Mouse (Mus musculus) bone marrow macrophage, adult 2 months (primary cell): ENCODE measurements at regions not wholly inside any gene's neighbourhood (a gene's known extent, or its start where the extent isn't known, plus 50 kb on each side); places are given as distances from the start of the nearest gene placed in this dataset.

Experiments
- H3K27ac ChIP-seq: 2 replicates; pipeline ENCODE4 v1.5.1; 2012; ENCODE audit warnings: low read depth, low read length; ENCODE audit not compliant: insufficient read depth
- H3K4me1 ChIP-seq: 2 replicates; pipeline ENCODE4 v1.6.1; 2012; ENCODE audit warnings: low read length; ENCODE audit not compliant: control insufficient read depth, insufficient read depth
- H3K4me3 ChIP-seq: 2 replicates; pipeline ENCODE4 v1.5.1; 2012; ENCODE audit warnings: mild to moderate bottlenecking, low read length, moderate library complexity; ENCODE audit not compliant: insufficient read depth
- CTCF ChIP-seq: IDR thresholded peaks from 2 replicates; pipeline ENCODE4 v1.5.1; 2012; ENCODE audit warnings: low read depth, mild to moderate bottlenecking, low read length, moderate library complexity
- POLR2A ChIP-seq: IDR thresholded peaks from 2 replicates; pipeline ENCODE4 v1.6.1; 2012; ENCODE audit warnings: mild to moderate bottlenecking, low read depth, low read length, borderline replicate concordance

DNA sequence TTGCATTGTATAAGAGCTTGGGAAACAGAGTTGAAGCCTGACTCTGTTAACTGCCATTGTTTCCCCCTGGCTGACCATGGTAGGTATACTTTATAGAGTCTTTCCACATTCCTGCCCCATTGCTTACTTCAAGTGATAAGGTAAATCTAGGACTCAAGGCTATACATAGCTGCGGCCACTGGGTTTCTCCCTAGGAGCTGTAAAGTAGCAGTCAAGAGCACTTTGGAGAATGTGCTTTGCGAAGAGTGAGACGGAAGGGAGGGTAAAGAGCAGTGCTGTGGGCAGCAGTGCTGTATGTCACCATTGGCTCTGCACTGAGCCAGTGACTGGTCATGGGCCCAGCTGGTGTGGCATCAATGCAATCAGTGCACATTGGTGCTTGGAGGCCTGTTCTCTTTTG is 240.1 kb downstream of the Rnd3 start:
- H3K4me1 ChIP-seq: no peaks in the 10 kb centered on the region
- H3K27ac ChIP-seq: no peak overlapping the region

DNA sequence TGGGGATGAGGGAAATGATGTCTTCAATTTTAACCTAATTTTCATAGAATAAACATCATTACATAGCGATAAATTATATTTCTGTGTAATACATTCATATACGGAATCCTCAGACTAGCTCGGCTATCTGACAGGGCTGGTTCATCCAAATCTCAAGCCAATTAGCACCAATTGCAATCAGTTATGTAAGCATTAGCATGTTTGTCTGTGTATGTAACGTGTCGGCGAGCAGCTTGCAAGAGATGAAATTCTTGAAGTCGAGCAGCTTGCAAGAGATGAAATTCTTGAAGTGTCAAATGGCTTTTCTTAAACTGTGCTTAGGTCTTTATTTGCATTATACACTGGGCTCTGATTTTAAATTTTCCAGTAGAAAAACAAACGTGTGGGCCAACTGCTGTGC is 246.2 kb downstream of the Rnd3 start:
- H3K27ac ChIP-seq: no peak overlapping the region
- H3K4me3 ChIP-seq: no peak overlapping the region
- no peaks in the 10 kb centered on the region for H3K4me1 ChIP-seq
- no peak for TF ChIP-seq CTCF
- no peak for TF ChIP-seq POLR2A

More for the DNA sequence above, 240.1 kb downstream of the Rnd3 start:
- H3K4me3 ChIP-seq: no peak overlapping the region
- TF ChIP-seq POLR2A (no peak), CTCF (no peak)

DNA sequence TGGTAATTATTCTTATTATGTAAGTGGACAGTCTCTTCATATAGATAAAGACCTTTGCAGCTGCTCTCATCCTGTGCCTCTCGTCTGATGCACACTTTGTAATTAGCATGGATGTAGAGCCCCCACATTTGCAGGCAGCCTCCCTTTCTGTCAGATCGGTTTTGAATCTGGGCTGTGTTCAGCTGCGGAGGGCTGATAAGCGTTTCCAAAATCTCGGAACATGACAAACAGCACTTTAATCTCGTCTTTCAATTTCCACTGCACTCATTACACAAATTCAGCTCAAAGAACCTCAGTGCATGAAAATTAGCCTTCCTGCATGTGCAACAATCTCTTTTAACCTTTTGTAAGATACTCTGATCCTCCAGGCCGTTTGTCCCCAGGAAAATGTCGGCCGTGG is 246.7 kb downstream of the Rnd3 start:
- peaks cover under 1% of the 10 kb centered on the region; the same call in 1 of the 2 replicates for H3K4me1 ChIP-seq
- H3K27ac ChIP-seq: no peak overlapping the region
- TF ChIP-seq POLR2A (no peak), CTCF (no peak)
- no peak overlapping the region for H3K4me3 ChIP-seq

DNA sequence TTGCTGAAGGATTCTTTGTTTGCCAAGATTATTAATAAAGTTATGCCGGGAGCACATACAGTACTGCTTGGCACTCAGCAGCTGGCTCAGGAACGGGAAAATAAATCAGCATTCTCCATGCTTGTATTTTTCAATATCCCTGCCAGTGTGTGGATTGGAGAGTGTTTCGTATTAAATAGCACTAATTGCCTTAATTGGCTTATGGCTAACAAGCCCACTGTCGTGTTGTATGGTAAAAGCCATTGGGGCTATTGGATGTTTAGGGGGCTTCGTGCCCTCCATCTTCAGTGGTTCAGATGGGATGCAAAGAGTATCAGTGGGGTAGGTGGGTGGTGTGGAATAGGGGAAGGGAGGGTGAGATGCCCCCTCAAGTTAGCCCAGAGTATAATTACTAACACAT is 259.9 kb downstream of the Rnd3 start:
- peaks cover 6% of the 10 kb centered on the region for H3K4me1 ChIP-seq
- TF ChIP-seq CTCF (no peak), POLR2A (no peak)
- no peak overlapping the region for H3K4me3 ChIP-seq
- H3K27ac ChIP-seq: no peak overlapping the region

DNA sequence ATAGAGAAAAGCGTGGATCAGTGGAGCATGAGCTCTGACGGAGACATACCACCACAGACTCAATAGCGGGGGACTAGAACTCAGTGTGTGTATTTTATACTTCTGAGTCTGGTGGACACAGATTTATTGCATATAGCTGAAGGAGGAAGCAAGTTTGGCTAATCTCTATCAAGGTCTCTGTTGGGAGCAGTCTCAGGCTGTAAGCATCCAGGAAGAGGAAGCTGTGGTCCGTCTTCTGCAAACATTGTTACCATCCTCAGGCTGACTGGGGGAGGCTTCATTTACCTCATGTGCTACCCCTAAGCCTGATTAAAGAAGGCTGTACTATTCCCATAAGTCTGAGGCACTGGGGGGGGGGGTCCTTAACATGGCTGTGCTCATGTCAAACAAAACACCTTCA is 261.0 kb downstream of the Rnd3 start:
- H3K27ac ChIP-seq: no peak overlapping the region
- TF ChIP-seq CTCF (no peak), POLR2A (no peak)
- H3K4me3 ChIP-seq: no peak overlapping the region
- peaks cover 6% of the 10 kb centered on the region for H3K4me1 ChIP-seq

DNA sequence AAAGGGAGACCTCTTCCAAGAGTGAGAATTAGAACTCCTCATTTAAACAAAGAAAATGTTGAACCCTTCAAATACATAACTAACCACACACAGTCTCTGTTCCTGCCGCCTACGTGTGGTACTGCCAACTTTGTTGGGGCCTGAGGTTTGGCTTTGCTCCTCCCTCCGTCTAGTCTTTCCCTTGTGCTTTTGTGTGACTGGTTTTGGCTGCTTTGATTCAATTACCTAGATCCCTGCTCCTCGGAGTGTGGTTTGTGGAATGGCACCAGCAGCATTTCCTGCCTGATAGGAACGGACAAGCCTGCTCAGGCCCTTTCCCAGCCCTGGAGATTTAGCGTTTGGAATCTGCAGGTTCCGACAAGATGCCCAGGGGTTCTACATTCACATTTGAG is 263.0 kb downstream of the Rnd3 start:
- TF ChIP-seq POLR2A (no peak), CTCF (no peak)
- Histone ChIP-seq H3K4me1 (peaks cover 6% of the 10 kb centered on the region), H3K4me3 (no peak overlapping the region), H3K27ac (no peak overlapping the region)

DNA sequence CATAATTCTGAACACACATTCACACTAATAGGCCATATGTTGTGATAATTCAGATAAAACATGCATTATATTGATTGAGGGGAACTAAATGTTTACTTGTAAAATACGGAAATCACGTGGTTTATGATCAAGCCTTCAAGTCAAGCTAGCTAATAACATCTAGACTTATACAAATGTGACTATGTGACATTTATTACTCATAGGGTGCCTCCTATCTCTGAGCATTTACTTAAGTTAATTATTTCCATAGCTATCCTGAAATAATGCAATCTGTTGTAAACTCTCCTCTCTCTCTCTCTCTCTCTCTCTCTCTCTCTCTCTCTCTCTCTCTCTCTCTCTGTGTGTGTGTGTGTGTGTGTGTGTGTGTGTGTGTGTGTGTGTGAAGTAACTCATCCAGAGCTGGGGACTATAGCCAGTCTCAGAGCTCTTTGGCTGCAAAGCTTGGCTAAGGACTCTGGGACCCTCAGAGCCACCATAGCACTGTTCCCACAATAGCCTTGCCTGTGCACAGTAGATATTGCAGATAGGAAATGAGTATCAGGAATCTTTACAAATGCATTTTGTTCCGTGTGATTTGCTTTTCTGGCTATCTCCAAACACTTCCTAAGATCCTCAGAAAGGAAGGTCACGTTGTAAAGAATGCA is 263.5 kb downstream of the Rnd3 start:
- Histone ChIP-seq H3K4me3 (no peak overlapping the region), H3K4me1 (peaks cover 6% of the 10 kb centered on the region), H3K27ac (no peak overlapping the region)
- TF ChIP-seq CTCF (no peak), POLR2A (no peak)

DNA sequence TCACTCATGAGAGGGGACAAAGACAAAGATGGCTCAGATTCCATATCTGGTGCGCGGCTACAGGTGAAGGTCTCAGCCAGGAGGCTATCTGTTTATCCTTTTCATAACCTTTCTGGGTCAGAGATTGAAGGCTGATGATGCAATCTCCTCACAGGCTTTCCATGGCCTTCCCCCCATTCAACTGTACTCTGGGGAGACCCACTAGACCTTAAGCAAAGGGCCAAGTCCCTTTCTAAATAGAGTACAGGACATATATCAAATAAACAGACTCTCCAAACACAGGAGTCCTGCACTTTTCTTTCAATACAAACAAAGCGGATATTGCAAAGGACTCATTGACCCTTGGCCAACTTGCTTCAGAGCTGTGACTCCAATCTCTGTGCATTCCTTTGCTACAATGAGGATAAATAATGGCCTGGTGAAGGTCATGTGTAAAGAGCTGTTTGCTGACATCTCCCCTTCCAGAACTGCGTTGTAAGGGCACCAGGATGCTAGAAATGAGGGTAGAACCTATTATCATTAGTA is 267.3 kb downstream of the Rnd3 start:
- H3K4me3 ChIP-seq: no peak overlapping the region
- no peaks in the 10 kb centered on the region for H3K4me1 ChIP-seq
- H3K27ac ChIP-seq: no peak overlapping the region
- no peak for TF ChIP-seq POLR2A
- no peak for TF ChIP-seq CTCF

DNA sequence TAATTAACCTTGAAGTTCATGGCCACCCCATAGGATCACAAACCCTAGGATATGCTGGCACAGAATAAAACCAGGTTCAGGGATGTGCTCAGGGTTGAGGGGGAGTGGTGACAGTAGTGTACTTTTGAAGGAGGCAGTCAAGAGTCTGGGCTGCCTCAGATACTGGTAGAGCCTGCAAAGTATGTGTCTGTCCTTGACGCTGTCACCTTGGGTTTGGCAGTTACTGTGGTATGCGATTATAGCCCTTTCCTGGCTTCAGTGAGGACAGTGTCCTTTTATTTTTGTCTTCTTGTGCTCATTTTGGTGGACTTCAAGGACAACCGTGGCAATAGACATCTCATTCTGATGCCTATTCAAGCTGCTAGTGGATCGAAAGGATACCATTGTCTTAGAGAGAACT is 268.1 kb downstream of the Rnd3 start:
- H3K4me1 ChIP-seq: no peaks in the 10 kb centered on the region
- no peak overlapping the region for H3K27ac ChIP-seq
- TF ChIP-seq POLR2A (no peak), CTCF (no peak)
- no peak overlapping the region for H3K4me3 ChIP-seq

DNA sequence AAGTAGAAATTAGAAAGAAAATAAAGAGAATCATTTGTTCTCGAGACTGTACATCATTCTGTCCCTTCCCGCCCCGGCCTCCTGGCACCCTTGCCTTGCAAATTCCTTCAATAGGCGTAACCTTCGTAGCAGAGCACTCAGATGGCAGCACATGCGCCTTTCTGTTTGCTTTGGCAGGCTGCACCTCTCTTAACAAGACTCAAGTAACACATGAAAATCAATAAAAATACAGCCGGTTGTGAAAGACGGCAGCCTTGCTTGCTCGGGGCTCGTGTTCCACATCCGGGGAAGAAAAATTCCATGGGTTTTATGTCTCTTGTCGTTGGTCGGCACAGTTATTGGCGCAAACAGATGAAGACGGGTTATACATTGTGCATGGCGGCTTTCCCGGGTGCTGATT is 271.2 kb downstream of the Rnd3 start:
- no peak for TF ChIP-seq CTCF
- no peak for TF ChIP-seq POLR2A
- Histone ChIP-seq H3K4me3 (no peak overlapping the region), H3K4me1 (no peaks in the 10 kb centered on the region)

More for the DNA sequence above, 271.2 kb downstream of the Rnd3 start:
- H3K27ac ChIP-seq: no peak overlapping the region
